Mouse (Mus musculus) spleen, adult 2 months (tissue): Measurements from ENCODE around the gene Aggf1. TPM values are rescaled to one million over a fixed set of nuclear protein-coding genes. Genes with fewer than 3 reads are reported as not detected.

Source experiments
- DNase-seq, 2 experiments: peaks; one replicate each; pipeline versions ENCODE4 v3.0.0 to v3.0.0-alpha.2; 2012 to 2021; ENCODE audit warnings: low spot score in 2 of 2, low read depth in 1 of 2
- H3K27ac ChIP-seq: fragments of 200-500 bp; 2 replicates; pipeline ENCODE4 v1.5.1; 2012; ENCODE audit warnings: low read length, inconsistent platforms; ENCODE audit not compliant: insufficient read depth
- H3K27me3 ChIP-seq: fragments of 200-500 bp; 2 replicates; pipeline ENCODE4 v1.6.1; 2012; ENCODE audit warnings: mild to moderate bottlenecking, moderate library complexity, low read length, inconsistent platforms; ENCODE audit not compliant: control insufficient read depth, insufficient read depth
- H3K36me3 ChIP-seq: fragments of 200-500 bp; 2 replicates; pipeline ENCODE4 v1.6.1; 2012; ENCODE audit warnings: mild to moderate bottlenecking, low read length, inconsistent platforms; ENCODE audit not compliant: control insufficient read depth, insufficient read depth
- H3K4me1 ChIP-seq: fragments of 200-500 bp; 2 replicates; pipeline ENCODE4 v1.6.1; 2011; ENCODE audit warnings: inconsistent platforms; ENCODE audit not compliant: control insufficient read depth, insufficient read depth, insufficient read length
- H3K4me3 ChIP-seq: fragments of 200-500 bp; 2 replicates; pipeline ENCODE4 v1.5.1; 2011; ENCODE audit warnings: mild to moderate bottlenecking, inconsistent platforms; ENCODE audit not compliant: insufficient read depth, insufficient read length; ENCODE audit errors: extremely low read depth
- CTCF ChIP-seq: fragments of 200-500 bp; IDR thresholded peaks from 2 replicates; pipeline ENCODE4 v1.5.1; 2011; ENCODE audit warnings: mild to moderate bottlenecking, inconsistent platforms; ENCODE audit not compliant: insufficient read depth, insufficient read length, insufficient replicate concordance; ENCODE audit errors: extremely low read depth
- POLR2A ChIP-seq: fragments of 200-500 bp; IDR thresholded peaks from 2 replicates; pipeline ENCODE4 v1.6.1; 2011; ENCODE audit warnings: low read depth, low read length, inconsistent platforms
- WGBS: fragments of 180-500 bp; shearing (Covaris S2); methylation state at CpG from one replicate; pipeline ENCODE4 v1.1.7; 2018; 5-methylcytosine and 5-hydroxymethylcytosine counted together
- polyA plus RNA-seq: library from polyadenylated mRNA; depleted of rRNA; stranded (reverse); fragments of >200 nt; gene quantifications from 2 replicates; pipeline ENCODE4 v1.2.3, GENCODE M21; 2012; rRNA removed

Aggf1 gene
- polyA plus RNA-seq, 1 experiment, result 10.9 TPM

DNA sequence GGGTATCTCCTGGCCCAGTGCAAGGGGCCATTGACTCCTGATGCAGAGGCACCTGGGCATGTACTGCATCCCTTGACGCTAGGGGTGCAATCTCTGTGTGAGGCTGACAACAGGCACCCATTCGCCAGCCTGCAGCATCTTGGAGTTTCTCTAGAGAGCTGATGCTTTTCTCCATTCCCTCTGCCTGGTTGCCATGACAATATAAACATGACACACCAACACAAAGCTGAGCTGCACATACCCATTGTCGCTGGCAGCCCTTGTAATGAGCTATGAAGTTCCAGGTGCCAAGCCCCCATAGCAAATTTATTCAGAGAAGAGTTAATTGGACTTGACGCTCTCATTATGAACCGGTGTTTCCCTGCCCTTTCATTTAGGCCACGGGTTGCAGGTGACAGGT is 63.1 kb downstream of the Aggf1 start:
- no peak for DNase-seq
- H3K36me3 ChIP-seq, result no peaks in the 10 kb centered on the region
- no peak overlapping the region for H3K27ac ChIP-seq
- 0 out of 2 replicates have a peak, but pooled peaks cover 2% of the 10 kb centered on the region for H3K27me3 ChIP-seq
- H3K4me3 ChIP-seq, result no peak overlapping the region
- TF ChIP-seq CTCF, result no peak
- TF ChIP-seq POLR2A, result no peak
- 86% methylated on average over 6 of the region's 6 CpGs for WGBS
- H3K4me1 ChIP-seq, result no peaks in the 10 kb centered on the region

DNA sequence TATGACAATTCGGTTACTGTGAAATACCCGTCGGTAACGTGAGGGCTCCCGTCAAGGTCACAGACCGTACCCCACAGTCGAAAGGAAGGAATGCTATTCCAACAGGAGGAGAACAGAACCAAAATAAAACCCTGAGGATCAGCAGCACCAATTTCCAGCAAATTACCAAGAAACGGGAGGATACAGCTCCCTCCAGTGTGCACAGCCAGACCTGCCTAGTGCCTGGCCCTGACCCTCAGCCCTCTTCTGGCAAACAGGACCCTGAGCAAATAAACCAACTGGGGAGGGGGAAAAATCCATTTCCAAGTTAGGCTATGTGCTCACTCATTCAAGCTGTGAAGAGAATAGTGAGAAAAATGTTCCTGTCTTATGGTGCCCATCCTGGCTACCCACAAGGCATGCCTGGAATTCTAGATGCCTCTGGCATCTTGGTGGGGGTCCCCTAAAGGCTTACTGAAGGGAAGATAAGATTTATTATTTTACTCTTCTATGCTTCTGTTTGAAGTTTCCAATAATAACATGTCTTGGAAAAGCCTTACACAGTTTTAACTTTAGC is 68.0 kb downstream of the Aggf1 start:
- 88% methylated on average over 8 of the region's 8 CpGs for WGBS
- no peak overlapping the region for H3K4me3 ChIP-seq
- H3K4me1 ChIP-seq, result no peaks in the 10 kb centered on the region
- no peak for DNase-seq
- no peak overlapping the region for H3K27ac ChIP-seq
- TF ChIP-seq POLR2A (no peak), CTCF (no peak)
- H3K36me3 ChIP-seq, result no peaks in the 10 kb centered on the region
- 0 out of 2 replicates have a peak, but pooled peaks cover 2% of the 10 kb centered on the region for H3K27me3 ChIP-seq

- H3K27me3 ChIP-seq, result no peaks in the 10 kb centered on the region
- TF ChIP-seq POLR2A (no peak), CTCF (no peak)
- 87% methylated on average over 4 of the region's 4 CpGs for whole genome bisulfite sequencing
- H3K4me3 ChIP-seq, result no peak overlapping the region
- DNase-seq, result no peak
- no peaks in the 10 kb centered on the region for H3K36me3 ChIP-seq
- no peaks in the 10 kb centered on the region for H3K4me1 ChIP-seq
- no peak overlapping the region for H3K27ac ChIP-seq
Measured at GRCm38 (mm10) chr13:95306596-95306995, 68.6 kb downstream of the Aggf1 start.

Other genes with a start within 250 kb of the Aggf1 start
- gene Pde8b, start 125.0 kb downstream of the Aggf1 start, polyA plus RNA-seq, result 0.46 and 0.71 TPM in 2 replicates
- 9.4 and 12.4 TPM in 2 replicates for gene Zbed3, start 51.7 kb downstream of the Aggf1 start, polyA plus RNA-seq
- gene Crhbp, start 69.6 kb upstream of the Aggf1 start, polyA plus RNA-seq, result 0.05 TPM in 1 of 2 replicates, not detected in the other
- not detected in 2 replicates for gene S100z, start 103.4 kb upstream of the Aggf1 start, polyA plus RNA-seq
- 6.3 and 7.7 TPM in 2 replicates for gene F2rl1, start 149.9 kb upstream of the Aggf1 start, polyA plus RNA-seq
- gene F2r, start 243.1 kb upstream of the Aggf1 start, polyA plus RNA-seq, result 25.6 and 30.7 TPM in 2 replicates